Mouse (Mus musculus): ENCODE measurements around the gene Phox2b. TPM values are rescaled to one million over a fixed set of nuclear protein-coding genes. Genes with fewer than 3 reads are reported as not detected.

Phox2b gene
- polyA plus RNA-seq, 1 experiment from 2014 or later = 41.6 TPM

DNA sequence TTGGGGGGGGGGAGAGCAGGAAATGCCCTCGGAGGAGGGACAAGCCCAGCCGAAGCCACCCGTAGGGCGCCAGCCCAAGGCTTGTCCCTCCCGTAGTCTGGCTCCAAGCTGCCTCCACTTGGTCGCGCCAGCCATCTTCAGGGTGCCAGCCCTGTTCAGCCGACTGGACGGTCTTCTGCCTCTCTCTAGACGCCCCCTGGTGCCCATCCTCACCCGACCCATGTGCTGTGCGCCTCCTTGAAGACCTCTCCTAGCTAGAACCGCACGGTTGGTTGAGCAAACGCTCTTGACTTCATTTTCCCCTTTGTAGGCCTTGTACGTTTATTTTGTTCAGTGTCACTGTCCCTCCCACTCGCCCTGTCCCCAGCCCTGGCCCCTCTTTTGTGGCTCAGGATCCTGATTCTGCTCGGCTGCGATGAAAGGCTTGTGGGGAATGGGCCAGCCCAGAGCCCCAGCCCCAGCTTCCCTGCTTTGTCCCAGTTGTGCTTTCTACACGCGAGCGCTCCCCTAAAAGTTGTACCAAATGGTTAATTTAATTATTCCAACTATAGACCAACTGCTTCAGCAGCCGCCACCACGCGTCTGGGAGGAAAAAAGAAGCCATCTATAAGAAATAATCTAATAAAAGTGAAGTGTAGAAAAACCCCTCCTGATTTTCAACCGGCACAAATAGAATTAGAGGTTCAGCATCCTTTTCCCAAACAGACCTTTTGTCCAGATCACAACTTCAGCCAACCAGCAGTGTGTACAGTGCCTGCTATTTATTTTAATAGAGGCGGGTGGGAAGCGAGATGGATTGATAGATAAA lies 2.9 kb upstream of the Phox2b start:
- ATAC-seq (replicated peaks; ENCODE audit: low FRiP score, low TSS enrichment, low read depth) (peak; percentile 30), DNase-seq (ENCODE audit: low spot score) (no peak)
- H3K4me3 ChIP-seq (ENCODE audit: low read depth, low read length) = no peak overlapping the region
- no peak overlapping the region for H3K9ac ChIP-seq (ENCODE audit: low read length)
- WGBS = 3% methylated on average over 28 of the region's 28 CpGs
- peak overlapping the region; percentile 39; the same call in 1 of the 2 replicates for H3K27ac ChIP-seq (ENCODE audit: low read depth)
- H3K9me3 ChIP-seq (ENCODE audit: control insufficient read depth, low read length) = no peaks in the 10 kb centered on the region
- no peak overlapping the region for H3K4me2 ChIP-seq (ENCODE audit: low read length)
- peaks cover 87% of the 10 kb centered on the region for H3K27me3 ChIP-seq (replicated peaks; ENCODE audit: control insufficient read depth, insufficient read depth, low read length)
- no peaks in the 10 kb centered on the region for H3K4me1 ChIP-seq (replicated peaks; ENCODE audit: control insufficient read depth, insufficient read depth, low read length)
- H3K36me3 ChIP-seq (ENCODE audit: control insufficient read depth, insufficient read depth, low read length) = no peaks in the 10 kb centered on the region

DNA sequence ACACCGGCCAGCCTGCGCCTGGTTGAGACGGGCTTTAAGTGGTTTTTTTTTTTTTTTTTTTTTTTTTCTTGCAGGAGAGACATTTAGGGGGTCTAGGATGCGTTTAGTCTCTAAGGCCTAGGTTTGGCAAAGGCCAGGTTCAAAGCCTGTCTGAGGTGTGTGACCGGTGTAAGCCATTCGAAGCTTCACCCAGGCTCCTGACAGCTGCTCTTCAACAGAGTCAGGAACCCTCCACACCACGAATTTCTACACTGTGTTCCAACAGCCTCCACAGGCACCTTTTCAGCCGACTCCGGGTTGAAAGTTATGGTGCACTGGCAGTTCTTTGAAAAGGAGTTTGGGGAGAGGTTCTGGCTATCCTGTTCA lies 2.3 kb upstream of the Phox2b start:
- peaks cover 93% of the 10 kb centered on the region for H3K27me3 ChIP-seq (replicated peaks; ENCODE audit: control insufficient read depth, insufficient read depth, low read length)
- H3K4me1 ChIP-seq (replicated peaks; ENCODE audit: control insufficient read depth, insufficient read depth, low read length) = no peaks in the 10 kb centered on the region
- no peak overlapping the region for H3K4me2 ChIP-seq (ENCODE audit: low read length)
- no peaks in the 10 kb centered on the region for H3K9me3 ChIP-seq (ENCODE audit: control insufficient read depth, low read length)
- no peaks in the 10 kb centered on the region for H3K36me3 ChIP-seq (ENCODE audit: control insufficient read depth, insufficient read depth, low read length)
- ATAC-seq (replicated peaks; ENCODE audit: low FRiP score, low TSS enrichment, low read depth) (no peak), DNase-seq (ENCODE audit: low spot score) (no peak)
- H3K9ac ChIP-seq (ENCODE audit: low read length) = no peak overlapping the region
- under 1% methylated on average over 9 of the region's 9 CpGs for WGBS
- no peak overlapping the region for H3K4me3 ChIP-seq (ENCODE audit: low read depth, low read length)
- peak overlapping the region; percentile 39; the same call in 1 of the 2 replicates for H3K27ac ChIP-seq (ENCODE audit: low read depth)

DNA sequence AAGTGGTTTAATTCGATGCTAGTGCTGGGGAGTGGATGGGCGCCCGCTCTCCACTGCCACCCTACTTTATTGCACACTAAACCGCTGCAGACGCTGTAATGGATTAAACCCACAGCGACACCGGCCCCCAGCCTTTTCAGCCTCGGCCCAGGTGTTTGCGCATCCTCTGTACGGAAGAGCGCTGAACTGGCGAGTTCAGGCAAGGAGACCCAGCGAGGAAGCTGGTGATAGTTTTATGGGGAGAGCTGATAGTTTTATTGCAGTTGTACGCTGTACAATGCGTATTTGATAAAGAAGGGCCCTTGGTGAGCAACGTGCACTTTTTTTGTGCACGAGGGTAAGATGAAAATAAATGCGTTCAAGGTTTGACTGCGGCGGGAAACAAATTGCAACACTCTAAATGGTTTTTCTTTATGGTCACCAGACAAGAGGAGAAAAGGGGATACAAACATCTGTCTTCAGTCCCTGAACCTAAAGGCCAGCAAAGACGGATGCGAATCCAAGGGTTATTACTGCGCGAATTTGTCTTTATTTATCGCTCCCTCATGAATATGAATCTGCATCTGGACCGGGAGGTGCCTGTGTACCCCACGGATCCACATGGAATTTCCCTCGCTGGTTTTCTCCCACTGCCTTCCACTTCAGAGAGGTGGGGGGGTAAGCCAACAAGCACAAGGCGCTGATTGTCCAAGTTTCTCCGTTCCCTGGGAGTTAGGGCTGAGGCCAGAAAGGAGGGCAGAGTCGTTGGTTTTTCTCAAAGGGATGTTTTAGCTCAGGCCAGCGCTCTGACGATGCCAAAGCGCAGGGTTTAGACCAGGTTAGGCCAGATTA lies 1.7 kb upstream of the Phox2b start:
- ATAC-seq (replicated peaks; ENCODE audit: low FRiP score, low TSS enrichment, low read depth) = no peak
- peaks cover 98% of the 10 kb centered on the region for H3K27me3 ChIP-seq (replicated peaks; ENCODE audit: control insufficient read depth, insufficient read depth, low read length)
- peak overlapping the region; percentile 39; the same call in 1 of the 2 replicates for H3K27ac ChIP-seq (ENCODE audit: low read depth)
- H3K4me3 ChIP-seq (ENCODE audit: low read depth, low read length) = no peak overlapping the region
- H3K4me2 ChIP-seq (ENCODE audit: low read length) = peak overlapping the region; percentile 7; the same call in 1 of the 2 replicates
- WGBS = 2% methylated on average over 34 of the region's 34 CpGs
- no peaks in the 10 kb centered on the region for H3K9me3 ChIP-seq (ENCODE audit: control insufficient read depth, low read length)
- no peak overlapping the region for H3K9ac ChIP-seq (ENCODE audit: low read length)
- no peaks in the 10 kb centered on the region for H3K4me1 ChIP-seq (replicated peaks; ENCODE audit: control insufficient read depth, insufficient read depth, low read length)
- H3K36me3 ChIP-seq (ENCODE audit: control insufficient read depth, insufficient read depth, low read length) = no peaks in the 10 kb centered on the region
- peak; percentile 75 for DNase-seq (ENCODE audit: low spot score)

DNA sequence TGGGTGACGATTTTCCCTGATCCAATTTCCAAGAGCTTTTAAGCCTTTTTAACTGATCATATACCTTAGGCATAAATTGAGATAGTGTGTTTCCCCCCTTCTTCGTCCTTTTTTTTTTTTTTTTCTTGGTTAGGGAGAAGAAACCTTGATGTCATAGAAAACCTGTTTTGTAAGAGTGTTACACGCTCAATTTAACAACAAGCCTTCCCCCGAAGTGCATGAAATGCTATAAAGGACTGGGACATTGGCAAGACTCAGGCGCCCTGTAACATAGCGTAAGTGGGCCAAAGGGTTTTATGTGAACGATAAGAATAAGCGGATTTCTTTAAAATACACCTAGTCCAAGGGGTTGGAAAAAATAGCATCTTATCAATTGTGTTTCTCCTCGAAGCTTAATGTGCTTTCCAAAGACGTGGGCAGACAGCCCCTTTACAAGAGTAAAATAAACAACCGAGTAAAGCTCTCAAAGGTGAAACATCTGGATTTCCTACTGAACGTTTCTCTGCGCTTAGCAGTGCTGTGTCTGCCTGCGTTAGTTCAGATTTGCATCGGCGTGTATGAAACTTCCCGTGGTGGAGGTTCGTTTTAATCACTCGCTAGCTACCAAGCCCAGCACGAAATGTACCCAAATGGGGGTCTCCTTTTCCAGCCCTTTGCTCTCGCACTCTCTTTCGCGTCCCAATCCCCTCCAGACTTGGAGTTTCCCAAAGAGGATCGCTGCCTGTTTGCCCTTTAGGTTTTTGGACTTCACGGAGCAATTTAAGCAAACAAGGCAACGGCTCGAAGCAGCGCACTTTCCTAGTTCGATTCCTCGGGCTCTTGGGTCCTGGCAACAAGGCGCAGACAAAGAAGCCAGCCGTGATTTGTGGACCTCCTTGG lies 531 bp upstream of the Phox2b start:
- Histone ChIP-seq H3K27me3 (replicated peaks; ENCODE audit: control insufficient read depth, insufficient read depth, low read length) (peaks cover 100% of the 10 kb centered on the region), H3K4me2 (ENCODE audit: low read length) (no peak overlapping the region; the same call in 1 of the 2 replicates), H3K4me1 (replicated peaks; ENCODE audit: control insufficient read depth, insufficient read depth, low read length) (no peaks in the 10 kb centered on the region), H3K36me3 (ENCODE audit: control insufficient read depth, insufficient read depth, low read length) (no peaks in the 10 kb centered on the region), H3K4me3 (ENCODE audit: low read depth, low read length) (no peak overlapping the region), H3K9me3 (ENCODE audit: control insufficient read depth, low read length) (no peaks in the 10 kb centered on the region), H3K27ac (ENCODE audit: low read depth) (peak overlapping the region; percentile 36), H3K9ac (ENCODE audit: low read length) (no peak overlapping the region; the same call in 1 of the 2 replicates)
- 2% methylated on average over 32 of the region's 32 CpGs for WGBS
- DNase-seq (ENCODE audit: low spot score) = peak; percentile 86
- no peak for ATAC-seq (replicated peaks; ENCODE audit: low FRiP score, low TSS enrichment, low read depth)

DNA sequence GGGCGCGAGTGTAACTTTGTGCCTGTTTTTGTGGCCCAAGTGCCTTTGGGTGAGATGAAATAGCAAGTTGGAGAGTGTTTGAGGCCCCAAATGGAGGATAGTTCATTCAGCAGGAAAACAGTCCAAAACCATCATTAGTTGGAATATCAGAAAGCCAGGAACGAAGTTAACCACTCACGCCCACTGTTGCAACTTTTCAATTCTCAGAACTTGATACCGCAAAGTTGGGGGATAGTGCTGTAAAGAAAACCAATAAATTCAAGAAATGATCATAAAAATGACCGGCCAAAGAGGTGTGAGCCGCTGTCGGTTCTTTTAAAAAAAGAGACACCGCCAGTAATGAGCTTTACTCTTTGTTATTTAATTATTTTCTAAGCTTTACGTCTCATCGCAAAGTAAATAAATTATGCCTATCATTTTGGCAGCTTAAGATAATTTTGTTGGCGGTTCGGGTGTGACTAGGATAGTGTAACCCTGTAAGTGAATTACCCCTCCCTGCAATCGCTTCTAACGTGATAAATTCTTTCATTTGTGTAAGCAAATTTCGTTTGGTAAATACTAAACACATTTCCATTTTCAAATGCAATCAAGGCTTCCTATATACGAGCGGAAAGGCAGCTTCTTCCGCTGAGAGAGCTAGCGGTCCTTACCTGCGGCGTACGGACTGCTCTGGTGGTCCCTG lies 909 bp downstream of the Phox2b start:
- Histone ChIP-seq H3K27me3 (replicated peaks; ENCODE audit: control insufficient read depth, insufficient read depth, low read length) (peaks cover 100% of the 10 kb centered on the region), H3K4me2 (ENCODE audit: low read length) (no peak overlapping the region), H3K9ac (ENCODE audit: low read length) (peak overlapping the region; percentile 48), H3K4me1 (replicated peaks; ENCODE audit: control insufficient read depth, insufficient read depth, low read length) (no peaks in the 10 kb centered on the region), H3K4me3 (ENCODE audit: low read depth, low read length) (peak overlapping the region; percentile 34; the same call in 1 of the 2 replicates), H3K36me3 (ENCODE audit: control insufficient read depth, insufficient read depth, low read length) (no peaks in the 10 kb centered on the region), H3K9me3 (ENCODE audit: control insufficient read depth, low read length) (no peaks in the 10 kb centered on the region), H3K27ac (ENCODE audit: low read depth) (peak overlapping the region; percentile 39)
- ATAC-seq (replicated peaks; ENCODE audit: low FRiP score, low TSS enrichment, low read depth) (no peak), DNase-seq (ENCODE audit: low spot score) (no peak)
- WGBS = 3% methylated on average over 23 of the region's 23 CpGs

DNA sequence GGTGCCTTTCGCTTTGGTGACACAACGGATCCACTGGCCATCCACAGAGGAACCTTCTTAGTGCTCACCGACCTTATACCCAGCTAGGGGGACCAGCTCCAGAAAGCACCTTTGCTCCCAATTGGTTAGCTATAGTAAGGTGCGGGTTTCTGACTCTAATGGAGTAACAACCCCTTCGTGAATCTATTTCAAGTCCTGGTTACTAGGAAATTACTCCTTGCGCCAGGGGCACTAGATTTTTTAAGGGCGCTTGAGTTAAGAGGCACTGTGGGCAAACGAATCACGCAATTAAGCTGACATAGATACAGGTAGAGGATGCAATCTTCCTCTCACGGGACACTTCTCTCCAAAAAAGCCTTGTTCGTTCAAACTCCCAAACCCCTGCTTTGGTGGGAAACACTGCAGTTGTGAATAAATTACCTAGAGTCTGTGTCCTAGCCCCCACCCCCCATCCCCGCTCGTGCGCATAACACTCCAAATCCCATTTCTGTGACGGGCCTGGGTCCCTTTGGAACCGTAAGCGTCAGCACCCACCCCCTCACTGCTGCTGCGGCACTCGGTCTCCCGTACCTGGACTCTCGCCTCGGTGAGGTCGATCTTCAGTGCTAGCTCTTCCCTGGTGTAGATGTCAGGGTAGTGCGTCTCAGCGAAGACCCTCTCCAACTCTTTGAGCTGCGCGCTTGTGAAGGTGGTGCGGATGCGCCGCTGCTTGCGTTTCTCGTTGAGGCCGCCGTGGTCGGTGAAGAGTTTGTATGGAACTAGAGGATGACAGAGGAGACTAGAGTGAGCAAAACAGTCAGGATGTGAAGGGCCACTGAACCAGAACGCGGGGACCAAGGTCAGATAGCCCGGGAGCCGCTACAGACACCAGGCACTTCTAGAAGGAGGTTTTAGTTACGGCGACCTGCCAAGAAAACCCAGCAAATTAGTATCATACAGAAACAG lies 1.7 kb downstream of the Phox2b start:
- H3K27ac ChIP-seq (ENCODE audit: low read depth) = peak overlapping the region; percentile 39
- no peak overlapping the region for H3K4me2 ChIP-seq (ENCODE audit: low read length)
- H3K4me3 ChIP-seq (ENCODE audit: low read depth, low read length) = peak overlapping the region; percentile 34
- WGBS = 2% methylated on average over 41 of the region's 41 CpGs
- no peaks in the 10 kb centered on the region for H3K4me1 ChIP-seq (replicated peaks; ENCODE audit: control insufficient read depth, insufficient read depth, low read length)
- ATAC-seq (replicated peaks; ENCODE audit: low FRiP score, low TSS enrichment, low read depth) = no peak
- no peaks in the 10 kb centered on the region for H3K36me3 ChIP-seq (ENCODE audit: control insufficient read depth, insufficient read depth, low read length)
- peak overlapping the region; percentile 48 for H3K9ac ChIP-seq (ENCODE audit: low read length)
- H3K9me3 ChIP-seq (ENCODE audit: control insufficient read depth, low read length) = no peaks in the 10 kb centered on the region
- DNase-seq (ENCODE audit: low spot score) = peak; percentile 79
- peaks cover 100% of the 10 kb centered on the region for H3K27me3 ChIP-seq (replicated peaks; ENCODE audit: control insufficient read depth, insufficient read depth, low read length)

DNA sequence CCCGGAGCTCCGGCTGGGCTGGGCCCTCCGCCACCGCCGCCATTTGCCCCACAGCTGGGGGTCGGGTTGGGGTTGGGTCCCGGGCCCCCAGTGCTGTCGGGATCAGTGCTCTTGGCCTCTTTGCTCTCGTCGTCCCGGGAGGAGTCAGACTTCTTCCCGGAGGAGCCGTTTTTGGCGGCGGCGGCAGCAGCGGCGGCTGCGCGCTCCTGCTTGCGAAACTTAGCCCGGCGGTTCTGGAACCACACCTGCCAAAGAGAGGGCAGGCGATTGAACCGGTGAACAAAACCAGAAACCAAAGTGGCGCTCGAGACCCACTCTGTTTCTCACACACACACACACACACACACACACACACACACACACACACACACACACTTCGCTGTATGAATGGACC lies 2.7 kb downstream of the Phox2b start:
- H3K9me3 ChIP-seq (ENCODE audit: control insufficient read depth, low read length) = no peaks in the 10 kb centered on the region
- H3K36me3 ChIP-seq (ENCODE audit: control insufficient read depth, insufficient read depth, low read length) = no peaks in the 10 kb centered on the region
- no peaks in the 10 kb centered on the region for H3K4me1 ChIP-seq (replicated peaks; ENCODE audit: control insufficient read depth, insufficient read depth, low read length)
- ATAC-seq (replicated peaks; ENCODE audit: low FRiP score, low TSS enrichment, low read depth) (no peak), DNase-seq (ENCODE audit: low spot score) (peak; percentile 78)
- peak overlapping the region; percentile 64; the same call in 1 of the 2 replicates for H3K27ac ChIP-seq (ENCODE audit: low read depth)
- H3K4me3 ChIP-seq (ENCODE audit: low read depth, low read length) = peak overlapping the region; percentile 34
- H3K4me2 ChIP-seq (ENCODE audit: low read length) = peak overlapping the region; percentile 39
- peak overlapping the region; percentile 53 for H3K9ac ChIP-seq (ENCODE audit: low read length)
- 0% methylated on average over 27 of the region's 28 CpGs for WGBS
- H3K27me3 ChIP-seq (replicated peaks; ENCODE audit: control insufficient read depth, insufficient read depth, low read length) = peaks cover 100% of the 10 kb centered on the region

All from intestine, embryonic 14.5 days (tissue).